Comparison of ENCODE assay signal across 30 mouse cellular contexts in the genomic region with DNA sequence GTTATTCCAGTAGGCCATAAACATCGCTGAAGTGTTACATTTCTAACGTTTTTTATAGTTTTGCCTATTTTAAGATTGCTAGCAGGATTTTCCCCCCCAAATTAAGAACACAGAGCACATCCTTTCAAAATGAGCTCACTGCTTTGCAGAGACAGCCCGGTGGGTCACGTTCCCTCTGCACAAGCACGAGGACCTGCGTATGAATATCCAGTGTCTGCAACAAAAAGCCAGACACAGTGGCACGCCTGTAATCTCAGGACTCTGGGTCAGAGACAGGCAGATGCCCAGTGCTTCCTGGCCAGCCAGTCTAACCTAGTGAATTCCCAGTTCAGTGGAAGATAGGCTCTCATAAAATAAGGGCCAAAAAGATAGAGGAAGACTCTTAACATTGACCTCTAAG.
"Had no signal": no experiment of that assay in that cellular context is flagged by ENCODE, and none has a peak within 500 bp of the region (broad histone marks: within the 10 kb centered on the region; RNA-seq: fewer than 3 reads in every experiment).

No protein-coding gene starts in this region.

- H3K27me3 ChIP-seq: limb, embryonic 12.5 days; liver, embryonic 12.5 days; liver, embryonic 13.5 days; liver, embryonic 15.5 days; lung, embryonic 15.5 days had no signal

- ATAC-seq: liver, embryonic 12.5 days; liver, postnatal 0 days; lung, postnatal 0 days; midbrain, embryonic 13.5 days; midbrain, embryonic 15.5 days; midbrain, embryonic 16.5 days had no signal

- H3K9me3 ChIP-seq: limb, embryonic 10.5 days; limb, embryonic 12.5 days; limb, embryonic 13.5 days; limb, embryonic 15.5 days; liver, embryonic 12.5 days; liver, embryonic 13.5 days; liver, embryonic 15.5 days; lung, embryonic 15.5 days; midbrain, embryonic 10.5 days; midbrain, embryonic 12.5 days; midbrain, embryonic 13.5 days; midbrain, embryonic 15.5 days had no signal

- H3K9ac ChIP-seq: limb, embryonic 12.5 days; limb, embryonic 13.5 days; limb, embryonic 15.5 days; liver, embryonic 12.5 days; liver, embryonic 13.5 days; liver, embryonic 14.5 days; liver, embryonic 15.5 days; liver, postnatal 0 days; lung, embryonic 14.5 days; lung, embryonic 15.5 days; midbrain, embryonic 12.5 days; midbrain, embryonic 13.5 days; midbrain, embryonic 15.5 days had no signal

- H3K27ac ChIP-seq: limb, embryonic 10.5 days; limb, embryonic 12.5 days; limb, embryonic 13.5 days; limb, embryonic 15.5 days; liver, embryonic 12.5 days; liver, embryonic 13.5 days; liver, embryonic 14.5 days; liver, embryonic 15.5 days; lung, embryonic 15.5 days; macrophage; midbrain, embryonic 10.5 days; midbrain, embryonic 12.5 days; midbrain, embryonic 13.5 days; midbrain, embryonic 15.5 days had no signal

- DNase-seq: left cerebral cortex, postnatal 4 days; liver; liver, embryonic 13.5 days; liver, postnatal 0 days; lung, adult 18-20 months; lung, adult 2 months; lung, embryonic 14.5 days; lung, postnatal 10 days; lung, postnatal 14 days; lung, postnatal 36 days; lung, postnatal 4 days; midbrain, embryonic 14.5 days had no signal

- H3K4me2 ChIP-seq: limb, embryonic 12.5 days; limb, embryonic 13.5 days; limb, embryonic 15.5 days; liver, embryonic 11.5 days; liver, embryonic 12.5 days; liver, embryonic 13.5 days; liver, embryonic 15.5 days; lung, embryonic 14.5 days; lung, embryonic 15.5 days; midbrain, embryonic 11.5 days; midbrain, embryonic 12.5 days; midbrain, embryonic 13.5 days; midbrain, embryonic 15.5 days had no signal

- H3K4me3 ChIP-seq: limb, embryonic 10.5 days; limb, embryonic 12.5 days; limb, embryonic 13.5 days; limb, embryonic 15.5 days; liver, embryonic 12.5 days; liver, embryonic 13.5 days; liver, embryonic 15.5 days; lung, embryonic 15.5 days; megakaryocyte, embryonic 14.5 days; midbrain, embryonic 10.5 days; midbrain, embryonic 12.5 days; midbrain, embryonic 13.5 days; midbrain, embryonic 15.5 days had no signal

- H3K36me3 ChIP-seq: limb, embryonic 10.5 days; limb, embryonic 12.5 days; limb, embryonic 13.5 days; limb, embryonic 15.5 days; liver, embryonic 12.5 days; liver, embryonic 13.5 days; liver, embryonic 15.5 days; lung, embryonic 15.5 days; midbrain, embryonic 10.5 days; midbrain, embryonic 12.5 days; midbrain, embryonic 13.5 days; midbrain, embryonic 15.5 days had no signal

- H3K4me1 ChIP-seq: limb, embryonic 10.5 days; limb, embryonic 12.5 days; liver, embryonic 12.5 days; liver, embryonic 13.5 days; liver, embryonic 15.5 days had no signal
